Mouse (Mus musculus) CD4-positive, CD25-positive, alpha-beta regulatory T cell, adult 2 months (primary cell): Measurements from ENCODE around the gene Rev3l.
A peak's percentile ranks its signal among the peaks of the same experiment; 100 is the strongest.

Source experiments
- DNase-seq: peaks from one replicate; pipeline ENCODE4 v3.0.0-alpha.2; 2012; ENCODE audit warnings: low read depth, low spot score

The Rev3l gene

DNA sequence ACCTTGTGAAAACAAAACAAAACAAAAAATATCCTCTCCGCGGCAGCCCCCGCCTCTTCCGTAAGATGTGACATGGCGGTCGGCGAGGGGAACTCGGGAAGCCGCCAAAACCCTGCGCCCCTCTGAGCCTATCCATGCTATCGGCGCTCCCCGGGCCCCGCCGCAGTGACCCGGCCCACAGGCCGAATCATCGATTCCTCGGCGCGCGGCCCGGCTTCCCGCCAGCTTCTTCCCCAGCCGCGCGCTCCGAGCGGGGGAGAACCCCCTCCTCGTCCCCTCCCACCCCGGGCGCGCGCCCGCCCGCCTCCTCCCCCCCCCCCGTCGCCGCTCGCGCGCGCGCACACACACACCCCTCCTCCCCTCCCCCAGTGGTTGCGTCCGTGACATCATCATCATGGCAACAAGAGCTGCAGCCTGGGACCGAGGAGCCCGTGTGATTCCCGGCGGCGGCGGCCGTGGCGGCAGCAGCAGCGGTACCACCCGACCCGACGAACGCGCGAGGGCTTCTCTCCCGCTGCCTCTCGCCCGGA lies at the start of gene Rev3l:
Gene Rev3l (plus strand): TSS at position 383 of the 530 bp plus-strand sequence.
- DNase-seq, result peak; percentile 96

DNA sequence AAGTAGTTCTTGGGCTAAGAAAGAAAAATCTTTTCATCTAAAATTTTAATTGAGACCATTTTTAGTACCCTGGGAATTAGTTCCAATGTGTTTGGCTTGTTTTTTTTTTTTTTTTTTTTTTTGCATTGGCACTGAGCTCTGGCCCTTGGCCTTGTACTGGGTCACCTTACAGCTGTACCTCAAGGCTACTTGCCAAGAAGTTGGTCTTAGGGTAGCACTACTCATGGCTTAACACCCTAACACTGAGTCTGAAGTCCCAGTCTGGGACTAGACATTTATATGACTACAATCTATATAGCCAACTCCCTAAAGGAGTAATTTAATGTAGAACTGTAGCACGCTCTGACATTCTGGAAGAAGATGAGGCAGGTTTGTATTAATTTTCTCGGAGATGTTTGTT lies 49.4 kb upstream of the Rev3l start:
- DNase-seq, result no peak

GRCm38 (mm10) chr10:39683481-39683880 lies 48.4 kb upstream of the Rev3l start:
- DNase-seq, result no peak

DNA sequence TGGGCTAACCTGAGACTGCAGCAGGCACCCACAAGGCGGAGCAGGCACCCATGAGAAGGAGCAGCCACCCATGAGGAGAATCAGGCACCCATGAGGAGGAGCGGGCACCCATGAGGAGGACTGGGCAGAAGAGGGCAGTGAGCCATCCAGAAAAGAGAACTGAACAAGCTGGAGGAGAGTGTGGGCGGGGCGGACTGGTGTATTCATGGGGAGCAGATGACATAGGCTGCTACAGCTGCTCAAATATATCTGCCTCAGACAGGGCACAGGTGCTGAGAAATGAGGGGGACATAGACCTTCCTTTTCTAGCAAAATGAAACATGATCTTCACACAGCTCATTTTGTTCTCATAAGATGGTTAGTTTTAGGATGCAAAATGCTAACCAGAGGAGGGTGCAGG lies 45.1 kb upstream of the Rev3l start:
- no peak for DNase-seq

- DNase-seq, result no peak
Measured at GRCm38 (mm10) chr10:39687851-39688250, 44.1 kb upstream of the Rev3l start.

GRCm38 (mm10) chr10:39691351-39692064 lies 40.4 kb upstream of the Rev3l start:
- DNase-seq, result peak; percentile 50

DNA sequence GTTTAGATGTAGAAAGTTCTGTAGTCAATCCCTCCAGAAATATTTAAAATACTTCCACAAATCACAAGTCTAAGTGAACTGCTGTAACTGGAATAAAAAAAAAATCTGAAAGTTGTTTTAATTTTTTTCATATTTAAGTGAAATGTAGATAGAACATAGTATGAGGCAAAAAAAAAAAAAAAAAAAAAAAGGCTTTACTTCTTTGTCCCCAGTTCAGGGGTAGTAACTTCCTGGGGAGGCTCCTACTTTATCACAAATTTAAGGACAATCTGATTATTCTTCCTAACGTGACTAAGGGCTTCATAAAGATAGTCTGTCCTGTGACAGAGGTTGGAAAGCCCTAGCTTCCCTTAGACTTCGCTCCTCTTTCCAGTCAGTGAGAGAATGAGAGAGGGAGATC lies 39.8 kb upstream of the Rev3l start:
- no peak for DNase-seq

DNA sequence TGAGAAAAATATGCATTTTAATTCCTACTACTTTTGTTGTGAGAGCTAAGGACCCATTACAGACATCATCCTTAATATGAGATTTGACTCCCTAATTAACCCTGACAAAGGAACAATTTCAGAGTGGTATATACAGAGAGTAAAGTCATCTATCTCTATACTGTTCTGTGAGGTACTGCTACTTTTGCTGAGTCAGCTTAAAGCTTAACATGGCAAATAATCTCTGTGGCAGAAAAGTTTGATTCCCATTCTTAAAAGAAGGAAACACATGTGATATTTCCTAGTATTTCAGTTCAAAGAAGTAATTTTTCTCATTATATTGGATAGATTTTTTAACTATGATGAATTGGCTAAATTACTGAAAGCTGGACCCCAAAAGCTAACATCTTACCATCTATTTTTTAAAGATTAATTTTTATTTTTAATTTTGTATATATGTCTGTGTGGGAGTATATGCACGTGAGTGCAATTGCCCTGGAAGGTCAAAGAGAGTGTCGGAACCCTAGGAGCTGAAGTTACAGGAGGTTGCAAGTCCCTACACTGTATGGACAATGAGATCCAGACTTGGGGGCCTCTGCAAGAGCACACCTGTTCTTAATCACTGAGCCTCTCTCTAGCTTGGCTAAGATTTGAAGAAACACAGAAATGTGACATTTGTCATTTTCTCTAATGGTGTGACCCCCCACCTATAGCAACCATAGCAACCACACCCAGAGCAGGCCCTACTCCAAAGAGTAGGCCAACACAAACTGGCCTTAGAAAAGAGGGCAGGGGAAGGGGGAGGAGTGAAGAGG lies 24.0 kb upstream of the Rev3l start:
- DNase-seq, result no peak

GRCm38 (mm10) chr10:39716936-39717335 lies 15.0 kb upstream of the Rev3l start:
- no peak for DNase-seq

GRCm38 (mm10) chr10:39730976-39731735 lies 762 bp upstream of the Rev3l start:
- peak; percentile 96 for DNase-seq

GRCm38 (mm10) chr10:39732266-39733100 lies 565 bp downstream of the Rev3l start:
- DNase-seq, result peak; percentile 92

DNA sequence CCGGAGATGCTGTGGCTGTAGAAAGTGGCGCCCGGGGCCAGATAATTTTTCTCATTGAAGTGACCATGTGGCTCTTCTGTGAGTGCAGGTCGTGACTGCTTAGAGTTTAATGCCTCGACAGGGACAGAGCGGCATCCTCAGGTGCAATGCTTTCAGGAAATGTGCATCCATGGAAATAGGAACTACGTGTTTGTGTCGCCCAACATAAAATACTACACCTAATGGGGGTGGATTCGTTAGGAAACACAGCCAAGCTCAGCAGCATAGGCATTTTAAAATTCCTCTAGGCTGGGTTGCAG lies 1.1 kb downstream of the Rev3l start:
- no peak for DNase-seq

DNA sequence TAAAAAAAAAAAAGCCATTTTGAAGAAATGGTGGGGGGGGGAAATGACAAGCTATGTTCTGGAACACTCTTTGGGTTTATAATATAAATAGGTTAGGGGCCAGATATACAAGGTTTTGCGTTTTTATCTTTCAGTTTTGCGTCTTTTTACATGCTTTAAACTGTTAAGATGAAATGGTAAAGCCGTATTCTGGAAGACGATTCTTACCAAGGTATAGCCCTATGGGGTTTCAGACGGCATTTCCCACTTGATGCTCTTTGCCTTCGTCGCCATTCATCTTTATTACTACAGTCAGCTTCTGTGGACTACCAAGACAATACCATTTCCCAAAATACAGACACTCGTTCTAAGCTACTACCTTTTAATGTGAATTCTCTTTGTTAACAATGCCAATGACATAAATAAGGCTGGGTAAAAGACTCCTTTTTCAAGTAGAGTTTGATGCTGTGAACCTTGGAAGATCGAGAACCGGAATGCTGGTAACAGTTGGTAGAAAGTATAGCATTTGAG lies 1.6 kb downstream of the Rev3l start:
- DNase-seq, result peak; percentile 24

DNA sequence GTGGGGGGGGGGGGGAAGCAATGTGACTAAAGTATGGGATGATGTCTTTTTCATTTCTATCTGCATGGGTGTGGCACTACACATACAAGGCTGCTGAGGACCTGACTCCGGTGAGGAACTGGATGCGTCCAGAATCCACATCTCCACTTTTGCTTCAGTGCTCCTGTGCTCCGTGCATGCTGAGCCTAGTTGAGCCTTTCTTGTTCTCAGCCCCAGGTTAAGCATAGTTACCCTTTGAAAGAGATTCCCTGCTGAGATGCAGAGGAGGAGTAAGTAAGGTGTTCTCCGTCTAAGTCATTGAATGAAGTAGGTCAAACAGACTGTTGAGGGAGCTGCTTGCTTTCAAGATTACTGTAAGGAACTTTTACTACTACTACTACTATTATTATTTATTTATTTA lies 4.3 kb downstream of the Rev3l start:
- DNase-seq, result no peak

- no peak for DNase-seq
Measured at GRCm38 (mm10) chr10:39742057-39742456, 10.1 kb downstream of the Rev3l start.

- peak; percentile 16 for DNase-seq
Measured at GRCm38 (mm10) chr10:39764752-39765151, 32.8 kb downstream of the Rev3l start.

GRCm38 (mm10) chr10:39766702-39767101 lies 34.8 kb downstream of the Rev3l start:
- no peak for DNase-seq

DNA sequence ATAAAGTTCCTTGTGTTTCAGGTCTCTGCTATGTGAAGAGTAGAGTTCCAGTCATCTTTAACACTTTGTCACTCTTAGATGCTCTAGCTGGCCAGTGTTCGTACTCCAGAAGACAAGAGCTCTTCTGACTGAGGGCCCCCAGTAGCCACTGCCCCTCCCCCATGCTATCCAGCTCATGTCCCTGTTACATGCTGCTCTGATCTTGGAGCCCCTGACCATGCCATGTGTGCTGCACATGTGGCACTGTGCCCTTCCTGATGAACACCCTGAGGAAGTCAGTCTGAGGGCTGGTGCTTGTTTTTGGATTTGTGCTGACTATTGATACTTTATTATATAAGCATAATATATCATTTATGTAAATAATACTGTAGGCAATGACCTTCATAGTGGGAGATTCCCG lies 40.3 kb downstream of the Rev3l start:
- no peak for DNase-seq

- peak; percentile 22 for DNase-seq
Measured at GRCm38 (mm10) chr10:39773940-39774726, 42.2 kb downstream of the Rev3l start.

DNA sequence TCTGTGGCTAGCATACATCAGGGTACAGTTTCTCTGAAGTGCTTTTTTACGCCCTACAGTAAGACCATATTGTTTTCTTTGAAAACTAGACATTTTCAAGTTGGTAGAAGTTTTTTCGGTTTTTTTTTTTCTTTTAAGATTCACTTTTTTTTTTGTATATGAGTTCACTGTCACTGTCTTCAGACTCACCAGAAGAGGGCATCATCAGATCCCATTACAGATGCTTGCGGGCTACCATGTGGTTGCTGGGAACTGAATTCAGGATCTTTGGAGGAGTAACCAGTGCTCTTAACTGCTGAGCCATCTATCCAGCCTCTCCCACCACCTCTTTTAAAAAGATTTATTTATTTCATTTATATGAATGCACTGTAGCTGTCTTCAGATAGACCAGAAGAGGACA lies 45.0 kb downstream of the Rev3l start:
- peak; percentile 42 for DNase-seq
